ENCODE assay signal across 32 mouse cellular contexts in genomic region chr9:84130338-84130737, GRCm38 (mm10).
"Had no signal": no experiment of that assay in that cellular context is flagged by ENCODE, and none has a peak within 500 bp of the region (broad histone marks: within the 10 kb centered on the region; RNA-seq: fewer than 3 reads in every experiment).

No protein-coding gene starts in this region.

- H3K27ac ChIP-seq: left cerebral cortex, adult 2 months; limb, embryonic 10.5 days; limb, embryonic 12.5 days; limb, embryonic 13.5 days; limb, embryonic 15.5 days; liver, embryonic 12.5 days; liver, embryonic 13.5 days; liver, embryonic 14.5 days; liver, embryonic 15.5 days; lung, embryonic 15.5 days; macrophage; midbrain, embryonic 10.5 days; midbrain, embryonic 12.5 days; midbrain, embryonic 13.5 days; midbrain, embryonic 15.5 days; neural tube, embryonic 12.5 days had no signal

- H3K27me3 ChIP-seq: limb, embryonic 12.5 days; limb, embryonic 13.5 days; limb, embryonic 15.5 days; liver, embryonic 12.5 days; liver, embryonic 13.5 days; liver, embryonic 15.5 days; lung, embryonic 15.5 days; midbrain, embryonic 12.5 days; midbrain, embryonic 13.5 days; midbrain, embryonic 15.5 days; neural tube, embryonic 12.5 days had no signal

- H3K4me1 ChIP-seq: limb, embryonic 10.5 days; limb, embryonic 15.5 days; liver, embryonic 12.5 days; liver, embryonic 13.5 days; liver, embryonic 15.5 days; midbrain, embryonic 10.5 days; midbrain, embryonic 12.5 days; midbrain, embryonic 13.5 days; midbrain, embryonic 15.5 days; neural tube, embryonic 12.5 days had no signal

- H3K4me3 ChIP-seq: left cerebral cortex, adult 2 months; limb, embryonic 10.5 days; limb, embryonic 12.5 days; limb, embryonic 13.5 days; limb, embryonic 15.5 days; liver, embryonic 12.5 days; liver, embryonic 13.5 days; liver, embryonic 15.5 days; lung, embryonic 15.5 days; midbrain, embryonic 10.5 days; midbrain, embryonic 12.5 days; midbrain, embryonic 13.5 days; midbrain, embryonic 15.5 days; myocyte; neural tube, embryonic 12.5 days had no signal

- ATAC-seq: liver, embryonic 12.5 days; liver, postnatal 0 days; lung, postnatal 0 days; midbrain, embryonic 13.5 days; midbrain, embryonic 15.5 days; midbrain, embryonic 16.5 days had no signal

- H3K4me2 ChIP-seq: limb, embryonic 12.5 days; limb, embryonic 13.5 days; limb, embryonic 15.5 days; liver, embryonic 11.5 days; liver, embryonic 12.5 days; liver, embryonic 13.5 days; liver, embryonic 15.5 days; lung, embryonic 14.5 days; lung, embryonic 15.5 days; midbrain, embryonic 11.5 days; midbrain, embryonic 12.5 days; midbrain, embryonic 13.5 days; midbrain, embryonic 15.5 days; neural tube, embryonic 12.5 days had no signal

- DNase-seq: left cerebral cortex, postnatal 4 days; liver; liver, embryonic 13.5 days; liver, postnatal 0 days; lung, adult 18-20 months; lung, adult 2 months; lung, embryonic 14.5 days; lung, postnatal 10 days; lung, postnatal 14 days; lung, postnatal 36 days; lung, postnatal 4 days; midbrain, embryonic 14.5 days had no signal

- H3K9ac ChIP-seq: limb, embryonic 12.5 days; limb, embryonic 13.5 days; limb, embryonic 15.5 days; liver, embryonic 12.5 days; liver, embryonic 13.5 days; liver, embryonic 14.5 days; liver, embryonic 15.5 days; liver, postnatal 0 days; lung, embryonic 14.5 days; lung, embryonic 15.5 days; midbrain, embryonic 12.5 days; midbrain, embryonic 13.5 days; midbrain, embryonic 15.5 days; neural tube, embryonic 12.5 days had no signal

- H3K36me3 ChIP-seq: limb, embryonic 10.5 days; limb, embryonic 12.5 days; limb, embryonic 15.5 days; liver, embryonic 12.5 days; liver, embryonic 13.5 days; liver, embryonic 15.5 days; lung, embryonic 15.5 days; midbrain, embryonic 12.5 days; midbrain, embryonic 13.5 days; midbrain, embryonic 15.5 days; neural tube, embryonic 12.5 days had no signal

- H3K9me3 ChIP-seq: limb, embryonic 10.5 days; limb, embryonic 12.5 days; limb, embryonic 13.5 days; limb, embryonic 15.5 days; liver, embryonic 12.5 days; liver, embryonic 13.5 days; liver, embryonic 15.5 days; lung, embryonic 15.5 days; midbrain, embryonic 10.5 days; midbrain, embryonic 12.5 days; midbrain, embryonic 13.5 days; midbrain, embryonic 15.5 days; neural tube, embryonic 12.5 days had no signal
